ENCODE assay signal across 8 mouse cellular contexts in the genomic region with DNA sequence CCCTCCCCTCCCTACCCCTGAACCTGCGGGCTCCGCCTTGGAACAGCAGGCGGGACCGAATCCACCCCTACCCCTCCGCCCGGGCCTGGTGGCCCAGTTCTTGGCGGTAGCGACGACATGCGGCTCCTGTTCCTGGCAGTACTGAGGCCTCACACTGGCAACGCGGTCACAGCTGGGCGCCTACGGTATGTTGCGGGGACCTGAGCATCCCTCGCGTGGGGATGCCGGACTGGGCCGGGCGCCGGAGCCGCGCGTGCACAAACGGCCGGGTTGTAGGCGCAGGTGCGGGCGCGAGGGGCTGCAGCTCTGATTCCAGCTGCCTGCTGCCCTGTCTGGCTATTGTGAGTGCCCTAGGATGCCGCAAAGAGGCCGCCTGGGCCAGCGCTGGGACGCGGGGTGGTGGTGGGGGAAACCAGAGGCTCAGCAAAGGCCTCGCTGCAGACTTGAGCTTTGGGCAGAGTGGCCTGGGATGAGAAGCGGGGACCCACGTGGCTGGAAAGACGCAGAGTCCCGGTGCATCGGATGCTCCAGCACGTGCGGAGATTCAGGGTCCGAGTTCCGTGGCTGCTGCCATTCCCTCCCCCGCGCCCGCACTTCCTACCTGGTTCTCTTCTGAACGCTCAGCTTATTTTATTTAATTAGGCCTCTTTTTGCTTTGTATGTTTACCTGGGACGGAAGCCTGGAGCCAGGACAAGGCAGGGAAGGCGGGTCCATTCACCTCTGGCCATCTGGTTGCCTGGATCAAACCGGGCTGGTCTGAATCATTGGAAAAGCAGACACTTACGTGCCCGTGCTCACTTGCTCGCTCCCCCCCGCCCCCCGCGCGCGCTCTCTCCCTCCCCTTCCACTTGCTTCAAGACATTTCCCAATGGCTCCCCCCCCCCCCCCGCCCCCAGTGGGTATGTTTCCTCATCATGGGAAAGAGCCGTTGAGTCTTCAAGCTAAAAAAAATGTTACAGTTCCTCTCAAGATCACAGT. TPM values are rescaled to one million over a fixed set of nuclear protein-coding genes. Genes with fewer than 3 reads are reported as not detected.
A peak's percentile ranks its signal among the peaks of the same experiment; 100 is the strongest.
DNase-seq lines count a peak whose midpoint lies in the region; ATAC-seq lines count a peak whose summit lies in the region.

A gene (plus strand): TSS at position 96 of the 979 bp plus-strand sequence.
A gene (minus strand): TSS at position 731 of the 979 bp plus-strand sequence.

- H3K27me3 ChIP-seq in hindbrain, embryonic 11.5 days (ENCODE audit: control insufficient read depth, insufficient read depth, low read length), result no peaks in the 10 kb centered on the region
- H3K27me3 ChIP-seq in midbrain, embryonic 13.5 days, result peaks cover 10% of the 10 kb centered on the region; the same call in 1 of the 2 replicates

- H3K4me1 ChIP-seq in hindbrain, embryonic 11.5 days (replicated peaks; ENCODE audit: control insufficient read depth, insufficient read depth, low read length), result no peaks in the 10 kb centered on the region
- H3K4me1 ChIP-seq in midbrain, embryonic 13.5 days (replicated peaks), result peaks cover 7% of the 10 kb centered on the region; the same call in 1 of the 2 replicates

- H3K36me3 ChIP-seq in hindbrain, embryonic 11.5 days (ENCODE audit: control insufficient read depth, insufficient read depth, low read length), result no peaks in the 10 kb centered on the region
- no peaks in the 10 kb centered on the region for H3K36me3 ChIP-seq in midbrain, embryonic 13.5 days

- peak within 1 kb of the TSS; percentile 98 for H3K4me2 ChIP-seq in hindbrain, embryonic 11.5 days (replicated peaks; ENCODE audit: low read depth, low read length)
- H3K4me2 ChIP-seq in midbrain, embryonic 13.5 days (replicated peaks), result peak within 1 kb of the TSS; percentile 95

- peak within 1 kb of the TSS; percentile 8; the same call in 1 of the 2 replicates for H3K27ac ChIP-seq in hindbrain, embryonic 11.5 days (ENCODE audit: low read depth, low read length)
- peak within 1 kb of the TSS; percentile 53; the same call in 1 of the 2 replicates for H3K27ac ChIP-seq in midbrain, embryonic 13.5 days

- DNase-seq in left cerebral cortex, adult 18-20 months (ENCODE audit: low spot score in 2 of 2), result peak; percentile 36 to 50
- no peak for DNase-seq in left cerebral cortex, adult 11 months (ENCODE audit: low spot score)
- DNase-seq in cerebellum, postnatal 14 days, result peak; percentile 51 to 59
- DNase-seq in hindbrain, embryonic 11.5 days (ENCODE audit: low spot score), result peak; percentile 68
- DNase-seq in layer of hippocampus, postnatal 36 days, result no peak
- no peak for DNase-seq in gastrocnemius, adult 8-10 months (ENCODE audit: low spot score in 2 of 2)

- H3K4me3 ChIP-seq in hindbrain, embryonic 11.5 days (ENCODE audit: low read depth, low read length), result peak within 1 kb of the TSS; percentile 54
- peak within 1 kb of the TSS; percentile 64 for H3K4me3 ChIP-seq in midbrain, embryonic 13.5 days (replicated peaks)

- WGBS in hindbrain, embryonic 11.5 days, result under 1% methylated on average over 55 of the region's 62 CpGs
- under 1% methylated on average over 62 of the region's 62 CpGs for WGBS in midbrain, embryonic 13.5 days

- peak within 1 kb of the TSS; percentile 80 for H3K9ac ChIP-seq in hindbrain, embryonic 11.5 days (ENCODE audit: low read depth, low read length)
- peak within 1 kb of the TSS; percentile 86 for H3K9ac ChIP-seq in midbrain, embryonic 13.5 days (replicated peaks)

- no peaks in the 10 kb centered on the region for H3K9me3 ChIP-seq in hindbrain, embryonic 11.5 days (ENCODE audit: control insufficient read depth, low read length)
- H3K9me3 ChIP-seq in midbrain, embryonic 13.5 days, result no peaks in the 10 kb centered on the region

- ATAC-seq in hindbrain, embryonic 11.5 days (ENCODE audit: low FRiP score), result peak; percentile 78
- ATAC-seq in midbrain, embryonic 13.5 days, result peak; percentile 87
- ATAC-seq in CD4-positive, CD25-positive, alpha-beta regulatory T cell, adult 4 months, result no peak

RNA-seq across cellular contexts. Expression of the first gene that starts in this region (rescaled TPM):
- total RNA-seq in left cerebral cortex, adult 18-20 months (2021), result 10 to 100 TPM; 24.7 to 25.6 TPM
- polyA plus RNA-seq in hindbrain, embryonic 11.5 days (2014; fragmentation: Nextera tagmentation; extraction: Ambion mirVana), result 0.61 and 0.88 TPM in 2 replicates
- 10 to 100 TPM; 20.6 to 26.7 TPM for total RNA-seq in layer of hippocampus, postnatal 36 days (2021)
- 1.5 and 1.9 TPM in 2 replicates for polyA plus RNA-seq in midbrain, embryonic 13.5 days (2015; fragmentation: Nextera tagmentation; extraction: Ambion mirVana)
- not detected for polyA plus RNA-seq in CD4-positive, CD25-positive, alpha-beta regulatory T cell, adult 4 months (2017; shearing (Covaris generic))
- total RNA-seq in gastrocnemius, adult 8-10 months (2022), result not detected

RNA-seq across cellular contexts. Expression of the second gene that starts in this region (rescaled TPM):
- 10 to 100 TPM; 24.4 to 26.8 TPM for total RNA-seq in left cerebral cortex, adult 18-20 months (2021)
- 22.2 and 22.9 TPM in 2 replicates for polyA plus RNA-seq in hindbrain, embryonic 11.5 days (2014; fragmentation: Nextera tagmentation; extraction: Ambion mirVana)
- total RNA-seq in layer of hippocampus, postnatal 36 days (2021), result 10 to 100 TPM; 30.4 to 35.3 TPM
- polyA plus RNA-seq in midbrain, embryonic 13.5 days (2015; fragmentation: Nextera tagmentation; extraction: Ambion mirVana), result 24.4 and 26.1 TPM in 2 replicates
- polyA plus RNA-seq in CD4-positive, CD25-positive, alpha-beta regulatory T cell, adult 4 months (2017; shearing (Covaris generic)), result 1 to 10 TPM; 3.3 to 3.9 TPM
- total RNA-seq in gastrocnemius, adult 8-10 months (2022), result 10 to 100 TPM; 11.3 to 25.6 (median 18.4) TPM

Comparison
In these comparisons a context has a peak if more than half of its experiments do, and no peak if none do; other contexts are left out.
1. RNA of the first gene that starts in this region (total RNA-seq): 20.6 to 26.7 TPM in layer of hippocampus, postnatal 36 days and 24.7 to 25.6 TPM in left cerebral cortex, adult 18-20 months; not detected in gastrocnemius, adult 8-10 months; every median in the first group is over 10 times any median in the second.
2. DNase-seq: peak in left cerebral cortex, adult 18-20 months (2 of 2), cerebellum, postnatal 14 days (2 of 2) and hindbrain, embryonic 11.5 days (single experiment); none in left cerebral cortex, adult 11 months (single experiment), layer of hippocampus, postnatal 36 days (0 of 2) and gastrocnemius, adult 8-10 months (0 of 2).